Mouse (Mus musculus) Patski (cell line): ENCODE measurements at regions not wholly inside any gene's neighbourhood (a gene's known extent, or its start where the extent isn't known, plus 50 kb on each side); places are given as distances from the start of the nearest gene placed in this dataset.

Source experiments
- ATAC-seq: fragments of 100-300 bp; one replicate; pipeline ENCODE4 v1.8.0; 2021
- CTCF ChIA-PET: fragments of 350-600 bp; sonication (Branson Sonifier 250); formaldehyde crosslinking; loops from one replicate; lab custom pipeline; 2022; ENCODE audit warnings: inconsistent platforms; lab: Charles Lee
- POLR2A ChIA-PET: fragments of 350-600 bp; sonication (Branson Sonifier 250); formaldehyde crosslinking; loops from one replicate; lab custom pipeline; 2022; ENCODE audit warnings: antibody characterized with exemption, inconsistent platforms; lab: Charles Lee
- DNase-seq: peaks from one replicate; pipeline ENCODE4 v3.0.0-alpha.2; 2011; ENCODE audit warnings: low read depth, low spot score
- H3K27me3 ChIP-seq: fragments of 371-371 bp; one replicate; pipeline ENCODE4 v1.5.1; 2021
- CTCF ChIP-seq: fragments of 100-300 bp; IDR thresholded peaks from one replicate; pipeline ENCODE4 v1.5.1; 2021
- in situ Hi-C: fragments of 300-500 bp; cut with MboI; formaldehyde crosslinking; loops from 3 replicates; pipeline ENCODE4 v1.11.1; 2018; ENCODE audit warnings: low pct_unique_long_range_greater_than_20kb, mixed read lengths

GRCm38 (mm10) chr5:52015786-52016185 lies 174.5 kb downstream of the Dhx15 start:
- CTCF ChIA-PET = interaction anchor here (0.8 to 1.2 kb wide), 2 partner anchors 10 to 15 kb away, joined by 3 read pairs; no protein-coding TSS in a partner anchor
- no peak for TF ChIP-seq CTCF
- DNase-seq = no peak
- no peak for ATAC-seq
- H3K27me3 ChIP-seq = no peaks in the 10 kb centered on the region
- POLR2A ChIA-PET = no interaction called here
- in situ Hi-C loops = no loop called here

- no peaks in the 10 kb centered on the region for H3K27me3 ChIP-seq
- ATAC-seq (no peak), DNase-seq (no peak)
- POLR2A ChIA-PET = interaction anchor here (0.7 to 1.9 kb wide), 2 partner anchors 8 to 21 kb away, joined by 3 to 8 read pairs; no protein-coding TSS in a partner anchor
- CTCF ChIA-PET = interaction anchor here (0.7 to 1.3 kb wide), 3 partner anchors 9 to 54 kb away, joined by 3 read pairs; no protein-coding TSS in a partner anchor
- in situ Hi-C loops = no loop called here
- no peak for TF ChIP-seq CTCF
Measured at GRCm38 (mm10) chr5:52010426-52010825, 179.9 kb downstream of the Dhx15 start.

GRCm38 (mm10) chr5:52008942-52009341 lies 181.4 kb downstream of the Dhx15 start:
- ATAC-seq (no peak), DNase-seq (no peak)
- in situ Hi-C loops = no loop called here
- ChIA-PET CTCF (no interaction called here), POLR2A (interaction anchor here (1.9 kb wide), 1 partner anchor 10 kb away, joined by 8 read pairs; no protein-coding TSS in a partner anchor)
- H3K27me3 ChIP-seq = no peaks in the 10 kb centered on the region
- no peak for TF ChIP-seq CTCF

- in situ Hi-C loops = no loop called here
- DNase-seq = no peak
- TF ChIP-seq CTCF = no peak
- ChIA-PET CTCF (no interaction called here), POLR2A (no interaction called here)
- no peak for ATAC-seq
- H3K27me3 ChIP-seq = no peaks in the 10 kb centered on the region
Measured at GRCm38 (mm10) chr5:52006843-52007242, 183.5 kb downstream of the Dhx15 start.

GRCm38 (mm10) chr5:51990847-51991610 lies 199.3 kb downstream of the Dhx15 start:
- CTCF ChIA-PET = interaction anchor here (0.8 kb wide), 1 partner anchor 19 kb away, joined by 4 read pairs; no protein-coding TSS in a partner anchor
- peaks cover 3% of the 10 kb centered on the region for H3K27me3 ChIP-seq
- POLR2A ChIA-PET = no interaction called here
- no peak for TF ChIP-seq CTCF
- in situ Hi-C loops = no loop called here
- no peak for DNase-seq
- no peak for ATAC-seq

GRCm38 (mm10) chr5:51989396-51989795 lies 200.9 kb downstream of the Dhx15 start:
- POLR2A ChIA-PET = no interaction called here
- in situ Hi-C loops = no loop called here
- DNase-seq = no peak

GRCm38 (mm10) chr5:51988913-51989312 lies 201.4 kb downstream of the Dhx15 start:
- POLR2A ChIA-PET = no interaction called here
- CTCF ChIA-PET = no interaction called here
- TF ChIP-seq CTCF = no peak
- in situ Hi-C loops = no loop called here
- H3K27me3 ChIP-seq = peaks cover 3% of the 10 kb centered on the region
- DNase-seq = no peak
- ATAC-seq = no peak

More at GRCm38 (mm10) chr5:51989396-51989795, 200.9 kb downstream of the Dhx15 start:
- TF ChIP-seq CTCF = no peak
- ATAC-seq = no peak
- peaks cover 3% of the 10 kb centered on the region for H3K27me3 ChIP-seq
- CTCF ChIA-PET = no interaction called here

- ChIA-PET CTCF (no interaction called here), POLR2A (no interaction called here)
- DNase-seq (no peak), ATAC-seq (no peak)
- no peak for TF ChIP-seq CTCF
- H3K27me3 ChIP-seq = no peaks in the 10 kb centered on the region
- in situ Hi-C loops = no loop called here
Measured at GRCm38 (mm10) chr5:51984966-51985365, 205.3 kb downstream of the Dhx15 start.

GRCm38 (mm10) chr5:51982780-51983179 lies 207.5 kb downstream of the Dhx15 start:
- POLR2A ChIA-PET = no interaction called here
- DNase-seq = no peak
- CTCF ChIA-PET = interaction anchor here (1.7 kb wide), 1 partner anchor 10 kb away, joined by 3 read pairs; no protein-coding TSS in a partner anchor
- H3K27me3 ChIP-seq = no peaks in the 10 kb centered on the region
- no peak for ATAC-seq
- in situ Hi-C loops = no loop called here
- TF ChIP-seq CTCF = no peak

GRCm38 (mm10) chr5:51980901-51981300 lies 209.4 kb downstream of the Dhx15 start:
- in situ Hi-C loops = no loop called here
- no peaks in the 10 kb centered on the region for H3K27me3 ChIP-seq
- ChIA-PET POLR2A (no interaction called here), CTCF (interaction anchor here (1.3 kb wide), 1 partner anchor 18 kb away, joined by 3 read pairs; no protein-coding TSS in a partner anchor)
- ATAC-seq (no peak), DNase-seq (no peak)
- TF ChIP-seq CTCF = no peak

GRCm38 (mm10) chr5:51952499-51952898 lies 237.8 kb downstream of the Dhx15 start:
- no peak for TF ChIP-seq CTCF
- ATAC-seq (no peak), DNase-seq (no peak)
- in situ Hi-C loops = no loop called here
- peaks cover 9% of the 10 kb centered on the region for H3K27me3 ChIP-seq
- POLR2A ChIA-PET = no interaction called here
- CTCF ChIA-PET = no interaction called here
